Mouse (Mus musculus) adrenal gland, adult 8-10 months (tissue): ENCODE measurements around the gene Ndufs2. TPM values are rescaled to one million over a fixed set of nuclear protein-coding genes. Genes with fewer than 3 reads are reported as not detected.
"Not testable (repeated sequence)": the region's sequence is repeated elsewhere in the genome, so short reads cannot be mapped to it uniquely, and the experiment has no call there.

Source experiments
- DNase-seq: peaks from one replicate; pipeline ENCODE4 v3.0.0; 2022
- total RNA-seq, 4 experiments: library from RNA; stranded (reverse); gene quantifications; 2 replicates each; pipeline ENCODE4 v1.2.4; 2022

The Ndufs2 gene
- total RNA-seq, 4 experiments from 2014 or later, result 609 to 713 (median 672) TPM

DNA sequence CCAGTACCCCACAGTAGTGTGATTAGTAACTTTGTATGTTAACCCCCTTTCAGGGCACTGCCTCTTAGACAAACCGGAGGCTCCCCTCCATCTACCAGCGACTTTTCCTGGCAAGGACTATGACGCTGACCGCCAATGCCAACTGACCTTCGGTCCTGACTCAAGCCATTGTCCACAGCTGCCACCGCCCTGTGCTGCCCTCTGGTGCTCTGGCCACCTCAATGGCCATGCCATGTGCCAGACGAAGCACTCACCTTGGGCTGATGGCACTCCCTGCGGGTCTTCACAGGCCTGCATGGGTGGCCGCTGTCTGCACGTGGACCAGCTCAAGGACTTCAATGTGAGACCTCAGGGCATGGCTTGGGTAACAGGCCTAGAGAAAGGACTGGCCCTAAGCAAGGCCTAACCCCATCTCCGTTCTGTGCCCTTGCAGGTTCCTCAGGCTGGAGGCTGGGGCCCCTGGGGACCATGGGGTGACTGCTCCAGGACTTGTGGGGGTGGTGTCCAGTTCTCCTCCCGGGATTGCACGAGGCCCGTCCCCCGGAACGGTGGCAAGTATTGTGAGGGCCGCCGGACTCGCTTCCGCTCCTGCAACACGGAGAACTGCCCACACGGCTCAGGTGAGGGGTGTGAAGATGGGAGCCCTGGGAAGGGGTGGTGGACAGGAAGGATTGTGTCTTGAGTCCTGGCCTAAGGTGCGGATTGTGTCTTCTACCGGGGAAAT, 5.1 kb upstream of the Ndufs2 start:
- DNase-seq, result peak; percentile 72

DNA sequence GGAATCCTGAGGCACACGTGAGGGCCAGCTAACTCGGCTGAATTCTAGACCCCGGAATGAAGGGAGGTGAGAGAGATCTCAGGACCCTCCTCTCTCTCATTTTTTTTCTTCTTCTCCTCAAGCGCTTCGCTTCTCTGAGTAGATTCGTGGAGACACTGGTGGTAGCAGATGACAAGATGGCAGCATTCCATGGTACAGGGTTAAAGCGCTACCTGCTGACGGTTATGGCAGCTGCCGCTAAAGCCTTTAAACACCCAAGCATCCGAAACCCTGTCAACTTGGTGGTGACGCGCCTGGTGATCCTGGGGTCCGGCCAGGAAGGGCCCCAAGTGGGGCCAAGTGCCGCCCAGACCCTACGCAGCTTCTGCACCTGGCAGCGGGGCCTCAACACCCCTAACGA, 1.2 kb upstream of the Ndufs2 start:
- DNase-seq, result no peak

DNA sequence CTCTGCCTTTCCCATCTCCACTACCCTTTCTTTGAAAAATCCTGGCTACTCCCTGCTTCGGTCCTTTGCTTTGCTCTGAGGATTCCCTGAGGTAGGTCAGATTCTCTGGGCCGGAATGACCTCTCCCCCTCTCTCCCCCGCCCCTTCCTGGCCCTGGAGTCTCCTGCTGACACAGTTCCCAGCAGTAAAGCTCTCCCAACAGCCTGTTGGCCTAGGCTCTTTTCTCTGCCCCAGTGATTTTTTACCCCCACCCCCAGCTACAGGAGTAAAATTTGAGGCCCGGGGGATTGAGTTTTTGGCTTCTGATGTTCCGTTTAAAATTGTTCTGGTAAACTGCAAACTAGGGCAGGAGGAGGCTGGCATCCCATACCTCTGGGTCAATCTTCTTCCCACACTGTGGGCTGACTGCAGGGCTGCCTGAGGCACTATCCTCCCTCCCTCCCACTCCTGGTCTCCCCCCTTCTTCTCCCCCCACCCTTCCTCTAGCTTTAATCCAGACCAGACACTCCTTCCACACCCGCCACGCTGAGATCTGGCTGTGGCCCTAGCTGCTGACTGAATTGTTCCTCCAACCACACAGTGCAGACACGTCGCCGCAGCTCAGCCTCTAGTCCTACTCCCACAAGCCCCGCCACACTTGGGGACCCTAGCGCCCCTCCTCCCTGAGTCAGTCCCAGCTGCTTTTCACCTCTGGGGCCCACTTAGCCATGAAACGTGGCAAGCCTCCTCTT, 571 bp upstream of the Ndufs2 start:
- no peak for DNase-seq

DNA sequence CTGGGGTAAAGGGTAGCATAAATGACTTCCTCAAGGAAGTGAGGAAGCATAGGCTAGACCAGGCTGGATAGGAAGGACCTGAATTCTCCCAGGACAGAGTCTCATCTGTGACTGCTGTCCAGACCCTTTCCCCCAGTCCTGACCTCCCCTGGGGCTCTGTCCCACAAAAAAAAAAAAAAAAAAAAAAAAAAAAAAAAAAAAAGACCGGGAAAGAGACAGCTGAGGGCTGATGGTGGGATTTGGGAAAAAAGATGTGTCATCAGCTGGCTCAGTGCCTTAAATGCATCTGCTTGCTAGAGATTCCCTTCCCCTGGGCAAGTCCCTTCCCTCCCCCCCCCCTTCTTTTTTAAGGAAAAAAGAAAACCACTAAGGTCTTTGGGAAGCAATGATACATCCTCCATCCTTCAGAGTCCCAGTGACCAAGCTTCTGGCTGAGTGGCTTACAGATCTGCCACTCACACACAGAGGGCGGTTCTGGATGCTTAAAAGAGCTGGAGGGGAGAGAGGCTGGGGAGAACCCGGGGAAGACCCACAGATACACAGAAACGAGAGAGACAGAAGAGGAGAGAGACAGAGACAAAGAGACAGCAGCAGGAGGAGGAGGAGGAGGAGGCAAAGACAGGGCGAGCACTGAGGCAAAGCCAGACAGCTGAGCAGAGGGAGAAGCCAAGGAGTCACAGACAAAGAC, 1.1 kb downstream of the Ndufs2 start, which contains the start of gene Adamts4:
Gene Adamts4 (plus strand): TSS at position 509 of the 688 bp plus-strand sequence.
- DNase-seq, result no peak

DNA sequence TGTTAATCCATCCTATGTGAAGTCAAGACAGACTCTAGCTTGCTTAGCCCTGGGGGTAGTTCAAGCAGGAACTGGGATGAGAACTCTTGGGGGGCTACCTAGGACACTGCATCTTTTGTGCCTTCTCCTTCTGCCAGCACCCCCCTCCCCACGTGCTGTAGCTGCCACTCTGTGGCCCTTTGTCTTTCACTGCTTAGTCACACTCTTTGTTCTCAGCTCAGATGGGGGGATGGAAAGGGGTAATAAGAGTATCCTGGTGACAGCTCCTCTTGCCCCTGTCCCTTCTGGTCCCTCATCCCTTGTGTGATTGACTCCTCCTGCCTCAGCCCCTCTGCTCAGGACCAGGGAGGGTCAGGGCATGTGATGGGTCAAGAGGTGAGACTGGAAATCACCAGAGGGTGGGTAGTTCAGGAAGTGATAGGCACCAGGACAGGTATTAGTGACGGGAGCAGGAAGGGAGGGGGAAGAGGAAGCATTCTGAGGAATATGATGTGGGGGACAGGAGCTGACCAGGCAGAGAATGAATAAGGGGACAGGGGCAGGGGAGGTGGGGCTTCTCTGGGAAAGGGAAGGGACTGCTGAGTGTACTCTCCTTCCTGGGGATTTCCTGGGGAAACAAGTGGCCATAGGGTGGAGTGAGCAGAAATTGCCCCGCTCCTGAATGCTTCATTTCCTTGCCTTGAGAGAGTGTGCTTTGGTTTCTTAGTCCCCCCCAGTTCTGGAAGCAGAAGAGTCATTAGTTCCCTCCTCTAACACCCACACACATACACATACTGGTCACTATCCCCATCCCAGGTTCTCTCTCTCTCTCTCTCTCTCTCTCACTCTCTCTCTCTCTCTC, 2.6 kb downstream of the Ndufs2 start:
- no peak for DNase-seq

DNA sequence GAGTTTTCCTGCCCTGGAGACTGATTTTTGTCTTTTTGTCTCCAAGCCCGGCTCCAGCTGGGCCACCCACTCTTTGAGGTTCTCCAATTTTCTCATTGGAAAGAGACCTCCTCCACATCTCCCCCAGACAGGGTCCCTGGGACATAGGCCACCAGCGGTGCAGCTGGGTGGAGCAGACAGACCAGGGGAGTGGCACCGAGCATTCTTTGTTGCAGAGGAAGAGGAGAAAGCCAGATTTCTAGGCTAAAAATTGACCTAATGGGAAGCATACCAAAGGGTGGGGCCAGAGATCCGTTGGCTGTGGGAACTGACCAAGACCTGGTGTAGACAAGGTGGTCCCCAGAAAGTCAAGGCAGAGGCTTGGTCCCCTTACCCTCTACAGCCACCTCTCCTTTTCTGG, 3.3 kb downstream of the Ndufs2 start:
- DNase-seq, result no peak

DNA sequence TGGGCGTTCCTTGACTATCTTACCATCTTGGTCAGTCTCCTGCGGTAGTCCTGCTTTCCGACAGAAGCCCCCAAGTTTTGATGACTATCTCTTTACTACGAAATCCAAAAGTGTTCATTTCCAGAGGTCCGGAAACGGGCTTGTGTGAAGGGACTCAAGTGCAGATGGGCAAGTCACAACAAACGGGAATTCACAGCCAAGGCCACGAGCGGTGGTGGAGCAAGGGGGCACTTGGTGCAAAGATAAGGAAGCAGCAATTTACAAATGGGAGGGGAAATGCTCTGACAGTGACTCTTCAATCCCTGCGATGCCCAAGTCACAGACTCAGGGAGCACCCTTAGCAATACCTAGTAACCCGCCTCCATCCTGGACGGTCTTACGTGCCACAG, 3.7 kb downstream of the Ndufs2 start:
- DNase-seq, result no peak

DNA sequence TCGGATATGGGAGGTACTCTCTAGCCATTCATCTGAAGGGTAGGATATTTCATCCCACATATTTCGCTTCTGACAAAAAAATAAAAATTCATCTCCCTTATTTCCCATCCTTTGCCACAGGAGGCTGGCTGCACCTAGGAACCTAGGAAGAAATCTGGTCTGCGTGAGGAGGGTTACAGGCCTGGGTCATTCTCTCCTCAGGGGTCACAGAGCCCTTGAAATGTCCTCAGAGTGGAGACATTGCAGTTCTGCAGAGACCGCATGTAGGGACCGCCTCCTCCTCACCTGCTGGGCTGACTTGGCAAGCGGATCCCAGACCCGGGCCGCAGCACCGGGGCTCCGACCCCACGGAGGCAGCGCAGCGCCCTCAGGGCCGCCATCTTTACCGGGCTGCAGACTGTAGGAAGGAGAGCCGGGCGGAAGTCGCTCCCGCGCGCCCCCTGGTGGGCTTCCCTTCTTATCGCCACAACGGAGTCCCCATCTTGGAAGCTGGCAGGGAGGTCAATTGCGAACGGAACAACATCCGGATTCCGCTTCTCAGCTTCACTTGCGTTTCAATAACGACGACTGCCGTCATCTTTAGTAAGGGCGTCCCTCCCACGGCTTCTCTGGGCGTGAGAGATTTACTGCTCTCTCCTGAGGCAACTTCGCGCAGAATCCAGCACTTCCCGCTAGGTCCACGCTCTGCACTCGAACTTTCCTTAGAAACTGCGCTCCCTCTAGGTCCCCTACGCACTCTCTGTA, 4.3 kb downstream of the Ndufs2 start:
- peak; percentile 97 for DNase-seq

DNA sequence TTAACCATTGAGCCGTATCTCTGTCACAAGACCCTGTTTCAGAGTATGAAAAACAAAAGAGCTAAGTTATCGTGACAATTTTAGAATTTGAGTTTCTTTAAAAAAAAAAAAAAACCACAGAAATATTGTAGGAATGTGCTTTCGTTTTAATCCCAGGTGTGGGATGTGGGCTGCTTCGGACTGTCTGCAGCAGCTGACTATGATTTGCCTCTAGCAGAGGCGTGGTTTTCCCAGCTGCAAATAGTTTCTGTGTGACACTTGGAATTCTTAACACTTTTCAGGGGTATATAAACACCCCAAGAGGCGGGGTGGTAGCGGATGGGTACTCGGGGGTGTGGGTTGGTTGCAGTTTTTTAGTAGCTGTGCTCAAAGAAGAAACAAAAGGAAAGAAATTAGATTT, 5.8 kb downstream of the Ndufs2 start:
- DNase-seq, result no peak

DNA sequence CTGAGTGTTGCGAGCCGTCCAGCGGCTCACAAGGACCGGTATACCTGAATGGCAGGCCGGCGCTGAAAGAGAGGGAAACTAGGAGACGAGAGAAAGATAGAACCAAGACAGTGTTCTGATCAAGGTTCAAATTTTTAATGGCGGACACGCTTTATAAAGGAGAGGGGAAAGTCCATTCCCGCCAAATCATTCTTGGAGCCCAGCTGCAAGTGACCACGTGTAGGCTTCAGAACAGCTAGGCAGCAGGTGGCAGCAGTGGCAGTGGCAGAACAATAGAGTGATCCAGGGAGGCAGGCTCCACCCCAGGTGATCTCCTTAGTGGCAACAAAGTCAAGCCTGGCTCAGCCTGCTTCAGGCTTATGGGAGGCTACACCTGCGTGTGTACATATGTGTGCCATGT, 9.2 kb downstream of the Ndufs2 start:
- not testable (repeated sequence) for DNase-seq

DNA sequence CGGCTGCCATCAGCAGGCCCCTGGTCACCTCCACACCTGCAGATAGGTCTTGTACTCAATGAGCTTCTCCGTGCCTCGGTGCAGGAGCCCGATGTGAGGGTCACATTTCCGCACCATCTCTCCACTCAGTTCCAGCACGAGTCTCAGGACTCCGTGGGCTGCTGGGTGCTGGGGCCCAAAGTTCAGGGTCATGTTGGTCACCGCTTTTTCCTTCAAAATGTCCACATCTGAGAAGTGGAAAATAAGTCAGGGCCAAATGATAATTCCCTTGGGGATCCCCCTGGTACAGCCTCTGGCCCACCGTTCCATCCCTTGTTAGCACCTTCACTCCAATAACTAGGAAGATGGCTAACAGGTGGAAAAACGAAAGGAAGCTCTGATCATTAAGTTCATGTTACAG, 10.3 kb downstream of the Ndufs2 start:
- no peak for DNase-seq

DNA sequence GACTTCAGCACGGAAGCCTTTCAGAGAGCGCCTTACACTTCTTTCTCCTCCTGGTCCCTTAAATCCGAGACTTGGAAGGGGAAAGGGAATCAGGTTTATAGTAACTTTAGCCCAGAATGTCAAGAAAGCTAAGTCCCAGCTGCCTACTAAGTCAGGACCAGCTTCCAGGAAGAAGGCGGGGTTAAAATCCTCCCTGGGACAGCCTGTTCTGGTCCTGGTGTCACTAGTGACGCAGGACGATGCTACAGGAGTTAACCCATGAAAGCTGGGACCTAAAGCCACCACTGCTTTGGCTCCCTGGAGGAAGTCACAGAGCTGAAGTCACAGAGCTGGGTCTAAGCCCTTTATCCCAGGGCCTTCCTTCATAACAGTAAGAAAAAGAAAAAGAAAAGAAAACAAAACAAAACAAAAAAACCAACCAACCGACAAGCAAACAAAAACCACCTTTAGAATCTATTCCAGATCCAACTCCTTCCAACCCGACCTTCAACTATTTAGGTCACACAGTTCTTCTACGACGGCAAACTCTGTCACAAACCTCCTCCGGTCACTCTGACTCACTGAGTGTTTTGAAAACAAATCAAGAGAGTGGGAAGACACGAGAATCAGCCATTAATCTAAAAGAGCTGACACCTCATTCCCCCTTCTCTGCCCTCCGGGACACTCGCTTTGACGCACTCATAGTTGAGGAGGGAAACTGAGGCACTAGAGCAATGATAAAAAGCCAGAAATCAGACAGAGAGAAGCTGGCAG, 11.0 kb downstream of the Ndufs2 start:
- peak; percentile 70 for DNase-seq

DNA sequence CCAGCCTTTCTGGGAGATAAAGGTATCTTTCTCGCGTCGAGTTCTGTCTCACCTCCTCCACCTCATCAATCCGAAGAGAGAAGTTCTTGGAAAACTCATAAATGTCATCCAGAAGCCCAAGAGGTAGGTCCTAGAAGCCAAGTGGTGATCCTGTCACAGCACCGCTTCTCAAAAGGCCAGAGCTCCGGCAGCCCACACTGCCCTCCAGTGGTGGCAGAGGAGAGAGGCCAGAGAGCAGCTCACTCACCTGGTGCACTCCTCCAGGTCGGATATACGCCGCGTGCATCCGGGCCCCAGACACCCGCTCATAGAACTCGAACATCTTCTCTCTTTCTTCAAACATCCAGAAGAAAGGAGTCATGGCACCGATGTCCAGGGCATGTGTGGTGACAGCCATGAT, 12.7 kb downstream of the Ndufs2 start:
- peak; percentile 60 for DNase-seq

DNA sequence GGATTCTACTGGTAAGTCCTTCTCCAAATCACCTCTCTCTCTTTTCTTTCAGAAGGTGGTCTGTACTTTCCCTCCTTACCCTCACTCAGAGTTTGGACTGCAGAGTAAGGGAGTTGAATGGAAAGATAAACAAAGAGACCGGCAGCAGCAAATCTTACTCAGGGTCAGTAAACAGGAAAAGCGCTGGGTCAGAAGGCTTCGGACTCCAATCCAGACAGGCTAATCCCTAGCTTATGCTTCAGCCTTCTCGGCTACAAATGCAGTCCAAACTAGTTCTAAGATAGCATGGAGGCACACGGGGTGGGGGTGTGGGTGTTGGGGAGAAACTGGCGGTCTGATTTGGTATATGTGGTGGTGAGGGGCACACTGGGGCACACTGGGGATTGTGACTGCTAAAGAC, 13.8 kb downstream of the Ndufs2 start:
- no peak for DNase-seq

DNA sequence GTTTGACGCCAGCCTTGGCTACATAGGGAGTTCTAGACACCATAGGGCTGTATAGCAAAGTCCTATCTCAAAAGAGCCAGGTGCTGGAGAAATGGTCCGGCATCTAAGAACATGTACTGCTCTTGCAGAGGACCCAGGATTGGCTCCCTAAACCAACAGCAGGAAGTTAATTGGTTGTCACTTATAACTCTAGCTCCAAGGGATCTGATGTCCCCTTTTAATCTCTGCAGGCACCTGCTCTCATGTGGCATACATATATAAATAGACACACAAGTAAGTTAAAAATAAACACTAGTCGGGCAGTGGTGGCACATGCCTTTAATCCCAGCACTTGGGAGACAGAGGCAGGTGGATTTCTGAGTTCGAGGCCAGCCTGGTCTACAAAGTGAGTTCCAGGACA, 15.4 kb downstream of the Ndufs2 start:
- no peak for DNase-seq

DNA sequence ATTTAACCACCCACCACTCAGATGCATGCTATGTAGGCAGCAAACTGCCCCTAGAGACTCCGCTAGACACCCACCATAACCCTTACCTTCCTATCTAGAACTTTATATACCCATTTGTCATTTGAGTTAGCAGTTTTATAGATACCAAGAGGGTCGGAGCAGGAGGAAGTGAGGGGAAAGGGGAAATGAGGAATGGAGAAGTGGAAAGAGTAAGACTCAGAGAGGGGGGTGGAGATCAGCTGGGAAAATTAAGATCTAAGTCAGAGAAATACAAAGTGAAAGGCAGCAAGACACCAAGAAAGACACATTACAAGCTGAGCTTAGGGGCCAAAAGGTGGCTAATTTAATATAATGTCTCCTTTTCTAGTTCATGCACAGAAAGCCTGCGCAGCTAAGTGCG, 16.6 kb downstream of the Ndufs2 start:
- no peak for DNase-seq

DNA sequence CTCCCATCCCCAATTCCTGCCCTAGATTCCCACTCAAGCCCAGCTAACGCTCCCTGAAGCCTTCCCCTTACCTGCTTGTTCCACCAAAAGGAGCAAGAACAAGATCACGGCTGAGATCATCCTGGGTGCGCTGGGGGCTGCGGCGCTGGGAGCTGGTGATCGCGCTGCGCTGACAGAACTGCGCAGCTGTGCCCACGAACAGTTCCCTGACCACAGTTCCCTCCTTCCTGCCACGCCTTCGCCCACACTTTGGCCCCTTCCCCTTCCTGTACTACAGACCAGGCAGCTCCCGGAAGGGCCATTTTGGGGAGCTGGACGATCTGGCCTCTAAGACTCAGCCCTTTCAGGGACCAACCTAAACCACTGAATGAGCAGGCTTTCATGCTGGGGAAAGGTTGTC, 17.1 kb downstream of the Ndufs2 start, which contains the start of gene Fcer1g:
Gene Fcer1g (minus strand): TSS at position 240 of the 400 bp plus-strand sequence.
- DNase-seq, result no peak

DNA sequence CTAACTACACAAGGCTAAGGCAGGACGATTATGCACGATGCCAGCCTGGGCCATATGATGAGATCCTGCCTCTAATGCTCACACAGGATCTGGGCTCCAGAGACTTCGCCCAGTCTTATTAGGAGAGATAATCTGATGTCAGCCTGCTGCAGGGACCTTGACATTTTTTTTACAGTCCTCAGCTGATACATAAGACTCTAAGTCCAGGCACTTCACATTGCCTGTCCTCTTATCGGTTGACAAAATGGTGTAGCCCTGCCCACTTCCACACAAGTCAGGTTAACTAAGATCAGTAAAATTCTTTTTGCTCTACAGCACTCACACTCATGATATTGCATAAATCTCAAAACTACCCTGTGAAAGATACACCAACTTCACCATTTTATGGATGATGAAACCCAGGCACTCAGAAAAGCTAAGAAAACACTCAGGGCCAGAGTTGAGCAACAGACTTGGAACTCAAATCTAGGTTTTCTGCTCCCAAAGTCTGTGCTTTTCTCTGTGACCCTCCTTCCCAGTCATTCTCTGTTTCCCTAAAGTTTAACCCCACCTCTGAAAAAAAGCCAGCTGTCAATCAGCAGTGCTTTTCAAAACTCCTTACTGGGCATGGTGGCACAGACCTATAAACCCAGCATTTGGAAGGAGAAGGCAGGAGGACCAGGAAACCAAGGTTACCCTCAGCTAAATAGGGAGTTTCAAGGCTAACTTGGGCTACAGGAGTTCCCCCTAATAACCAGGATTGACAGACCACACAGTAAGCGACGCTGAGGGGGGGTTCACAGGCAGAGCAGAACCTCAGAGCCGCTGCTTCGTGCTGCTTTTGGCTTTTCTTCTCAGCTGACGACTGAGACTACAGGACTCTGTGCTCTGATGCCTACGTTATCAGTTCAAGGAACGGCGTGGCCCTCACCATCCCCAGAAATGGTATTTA, 18.1 kb downstream of the Ndufs2 start:
- no peak for DNase-seq

DNA sequence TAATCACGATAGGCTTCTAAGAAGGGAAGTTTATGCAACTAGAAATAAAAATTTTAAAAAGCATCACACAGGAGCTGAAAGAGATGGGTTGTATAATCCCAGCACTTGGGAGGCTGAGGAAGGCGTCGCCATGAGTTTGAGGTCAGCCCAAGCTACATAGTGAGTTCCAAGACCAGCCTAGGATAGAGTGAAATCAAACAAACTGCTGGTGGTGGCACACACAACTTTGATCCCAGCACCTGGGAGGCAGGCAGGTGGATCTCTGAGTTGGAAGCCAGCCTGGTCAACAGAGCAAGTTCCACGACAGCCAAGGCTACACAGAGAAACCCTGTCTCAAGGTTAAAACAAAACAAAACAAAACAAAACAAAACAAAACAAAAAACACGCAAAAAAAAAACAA, 18.8 kb downstream of the Ndufs2 start:
- no peak for DNase-seq

DNA sequence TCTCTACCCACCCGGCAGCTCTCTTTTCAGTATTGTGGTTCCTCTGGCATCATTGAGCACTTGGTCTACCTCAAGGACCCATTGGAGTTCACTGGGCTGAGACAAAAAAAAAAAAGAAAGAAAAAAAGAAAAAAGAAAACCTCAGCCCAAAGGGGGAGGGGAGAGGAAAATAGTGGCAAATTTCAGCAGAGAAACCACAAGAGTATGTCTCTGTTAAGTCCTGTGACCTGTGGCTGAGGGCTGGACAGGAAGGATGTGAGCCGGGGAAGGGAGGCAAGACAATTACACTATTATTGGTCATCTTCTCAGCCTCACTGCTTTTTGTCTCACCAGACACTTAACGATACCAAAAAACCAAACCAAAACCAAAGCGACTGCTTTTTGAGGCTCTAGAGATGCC, 19.3 kb downstream of the Ndufs2 start:
- no peak for DNase-seq
